Mouse (Mus musculus): Measurements from ENCODE around the gene 1700122O11Rik. TPM values are rescaled to one million over a fixed set of nuclear protein-coding genes. Genes with fewer than 3 reads are reported as not detected.
A peak's percentile ranks its signal among the peaks of the same experiment; 100 is the strongest.

1700122O11Rik gene
- polyA plus RNA-seq, 1 experiment from 2014 or later: not detected

DNA sequence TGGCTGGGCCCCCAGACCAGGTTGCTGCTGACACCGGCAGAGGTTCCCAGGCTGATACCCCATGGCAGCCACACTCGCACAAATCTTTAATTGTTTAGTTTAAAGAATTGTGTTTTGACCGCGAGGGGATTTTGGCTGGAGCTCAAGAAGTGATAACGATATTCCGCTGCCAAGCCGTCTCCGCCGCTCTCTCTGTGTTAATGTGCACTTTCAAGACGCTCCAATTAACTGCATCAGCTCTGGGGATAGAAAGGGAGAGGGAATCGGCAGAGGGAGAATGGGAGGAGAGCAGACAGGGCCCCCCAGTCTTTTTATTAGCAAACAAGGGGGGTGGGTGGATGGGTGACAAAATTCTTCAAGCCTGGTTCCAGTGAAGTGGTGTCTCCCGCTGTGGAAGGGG is 8.9 kb downstream of the 1700122O11Rik start:
- Histone ChIP-seq H3K9ac (ENCODE audit: low read depth, low read length) (no peak overlapping the region), H3K27me3 (ENCODE audit: insufficient read depth, low read length) (0 out of 2 replicates have a peak, but pooled peaks cover 5% of the 10 kb centered on the region), H3K4me1 (replicated peaks; ENCODE audit: insufficient read depth, low read length) (peaks cover 13% of the 10 kb centered on the region; the same call in 1 of the 2 replicates), H3K4me3 (replicated peaks; ENCODE audit: low read depth, low read length) (no peak overlapping the region), H3K9me3 (replicated peaks; ENCODE audit: low read length) (no peaks in the 10 kb centered on the region), H3K27ac (no peak overlapping the region), H3K4me2 (ENCODE audit: low read length) (no peak overlapping the region), H3K36me3 (ENCODE audit: insufficient read depth, low read length) (no peaks in the 10 kb centered on the region)
- TF ChIP-seq CTCF (IDR thresholded peaks at IDR 0.05; ENCODE audit: low read depth): no peak
- ATAC-seq (replicated peaks; ENCODE audit: low FRiP score, low read depth) (no peak), DNase-seq (ENCODE audit: low spot score) (peak; percentile 64)
- WGBS: 23% methylated on average over 12 of the region's 12 CpGs

DNA sequence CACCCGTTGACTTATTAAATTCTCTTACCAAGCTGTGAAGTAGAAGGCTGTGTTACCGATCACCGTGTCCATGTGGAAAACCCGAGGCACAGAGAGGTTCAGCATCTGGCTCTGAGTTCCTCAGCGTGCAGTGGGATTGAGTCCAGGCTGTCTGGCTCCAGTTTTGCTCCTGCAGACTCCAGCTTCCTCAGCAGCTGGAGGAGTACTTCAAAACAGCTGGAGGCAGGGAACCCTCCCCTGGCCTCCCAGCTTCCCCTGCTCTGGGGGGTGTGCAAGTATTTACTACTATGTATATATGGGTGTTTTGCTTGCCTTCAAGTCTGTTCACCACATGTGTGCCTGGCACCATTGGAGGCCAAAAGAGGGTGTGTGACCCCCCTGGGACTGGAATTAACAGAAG is 9.8 kb downstream of the 1700122O11Rik start:
- no peak for TF ChIP-seq CTCF (IDR thresholded peaks at IDR 0.05; ENCODE audit: low read depth)
- Histone ChIP-seq H3K4me1 (replicated peaks; ENCODE audit: insufficient read depth, low read length) (peaks cover 13% of the 10 kb centered on the region; the same call in 1 of the 2 replicates), H3K4me2 (ENCODE audit: low read length) (no peak overlapping the region), H3K9me3 (replicated peaks; ENCODE audit: low read length) (no peaks in the 10 kb centered on the region), H3K27ac (no peak overlapping the region), H3K9ac (ENCODE audit: low read depth, low read length) (no peak overlapping the region), H3K36me3 (ENCODE audit: insufficient read depth, low read length) (no peaks in the 10 kb centered on the region), H3K4me3 (replicated peaks; ENCODE audit: low read depth, low read length) (no peak overlapping the region), H3K27me3 (ENCODE audit: insufficient read depth, low read length) (0 out of 2 replicates have a peak, but pooled peaks cover 5% of the 10 kb centered on the region)
- DNase-seq (ENCODE audit: low spot score) (peak; percentile 40), ATAC-seq (replicated peaks; ENCODE audit: low FRiP score, low read depth) (no peak)
- WGBS: 74% methylated on average over 5 of the region's 5 CpGs

DNA sequence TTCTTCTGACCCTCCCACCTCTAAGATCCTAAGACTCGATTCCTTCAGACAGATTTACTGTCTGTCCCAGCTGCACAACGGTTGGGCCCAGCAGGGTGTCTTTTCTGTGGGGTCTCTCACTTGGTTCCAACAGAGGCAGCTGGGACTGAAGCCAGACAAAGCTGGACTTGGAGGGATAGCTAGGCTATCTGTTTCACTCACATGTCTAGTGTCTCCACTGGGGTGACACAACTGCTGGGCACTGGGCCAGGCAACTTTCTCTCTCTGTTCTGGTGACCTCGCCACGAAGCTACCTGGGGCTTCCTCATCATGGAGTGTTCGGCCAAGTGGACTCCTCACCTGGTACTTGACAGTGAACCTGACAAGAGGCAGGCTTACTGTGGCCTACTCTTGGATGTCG is 10.4 kb downstream of the 1700122O11Rik start:
- no peak overlapping the region for H3K4me2 ChIP-seq (ENCODE audit: low read length)
- H3K9ac ChIP-seq (ENCODE audit: low read depth, low read length): no peak overlapping the region
- H3K9me3 ChIP-seq (replicated peaks; ENCODE audit: low read length): no peaks in the 10 kb centered on the region
- TF ChIP-seq CTCF (IDR thresholded peaks at IDR 0.05; ENCODE audit: low read depth): no peak
- no peak overlapping the region for H3K4me3 ChIP-seq (replicated peaks; ENCODE audit: low read depth, low read length)
- no peak overlapping the region for H3K27ac ChIP-seq
- H3K27me3 ChIP-seq (ENCODE audit: insufficient read depth, low read length): 0 out of 2 replicates have a peak, but pooled peaks cover 5% of the 10 kb centered on the region
- ATAC-seq (replicated peaks; ENCODE audit: low FRiP score, low read depth) (no peak), DNase-seq (ENCODE audit: low spot score) (no peak)
- H3K36me3 ChIP-seq (ENCODE audit: insufficient read depth, low read length): no peaks in the 10 kb centered on the region
- 52% methylated on average over 6 of the region's 6 CpGs for WGBS
- H3K4me1 ChIP-seq (replicated peaks; ENCODE audit: insufficient read depth, low read length): peaks cover 13% of the 10 kb centered on the region; the same call in 1 of the 2 replicates

DNA sequence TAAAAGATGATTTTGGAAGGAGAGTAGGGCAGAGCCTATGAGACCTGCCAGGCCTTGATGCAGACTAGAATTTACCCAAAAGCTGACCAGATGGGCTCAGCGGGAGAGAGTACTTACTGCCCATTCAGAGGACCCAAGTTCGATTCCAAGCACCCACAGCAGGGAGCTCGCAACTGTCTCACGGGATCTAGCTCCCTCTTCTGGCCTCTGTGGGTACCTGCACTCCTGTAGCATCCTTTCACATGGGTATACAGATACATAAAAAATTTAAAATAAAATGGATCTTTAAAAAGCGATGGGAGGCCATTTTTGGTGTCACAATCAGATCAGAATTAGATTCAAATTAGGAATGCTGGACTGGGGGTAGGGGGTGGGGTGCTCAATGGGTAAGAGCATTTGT is 11.1 kb downstream of the 1700122O11Rik start:
- Histone ChIP-seq H3K27ac (no peak overlapping the region), H3K9ac (ENCODE audit: low read depth, low read length) (no peak overlapping the region), H3K27me3 (ENCODE audit: insufficient read depth, low read length) (0 out of 2 replicates have a peak, but pooled peaks cover 5% of the 10 kb centered on the region), H3K4me1 (replicated peaks; ENCODE audit: insufficient read depth, low read length) (peaks cover 13% of the 10 kb centered on the region; the same call in 1 of the 2 replicates), H3K4me3 (replicated peaks; ENCODE audit: low read depth, low read length) (no peak overlapping the region), H3K4me2 (ENCODE audit: low read length) (no peak overlapping the region), H3K36me3 (ENCODE audit: insufficient read depth, low read length) (no peaks in the 10 kb centered on the region), H3K9me3 (replicated peaks; ENCODE audit: low read length) (no peaks in the 10 kb centered on the region)
- TF ChIP-seq CTCF (IDR thresholded peaks at IDR 0.05; ENCODE audit: low read depth): peak; percentile 22; the same call in 1 of the 2 replicates
- ATAC-seq (replicated peaks; ENCODE audit: low FRiP score, low read depth): no peak
- WGBS: 94% methylated on average over 5 of the region's 5 CpGs
- no peak for DNase-seq (ENCODE audit: low spot score)

DNA sequence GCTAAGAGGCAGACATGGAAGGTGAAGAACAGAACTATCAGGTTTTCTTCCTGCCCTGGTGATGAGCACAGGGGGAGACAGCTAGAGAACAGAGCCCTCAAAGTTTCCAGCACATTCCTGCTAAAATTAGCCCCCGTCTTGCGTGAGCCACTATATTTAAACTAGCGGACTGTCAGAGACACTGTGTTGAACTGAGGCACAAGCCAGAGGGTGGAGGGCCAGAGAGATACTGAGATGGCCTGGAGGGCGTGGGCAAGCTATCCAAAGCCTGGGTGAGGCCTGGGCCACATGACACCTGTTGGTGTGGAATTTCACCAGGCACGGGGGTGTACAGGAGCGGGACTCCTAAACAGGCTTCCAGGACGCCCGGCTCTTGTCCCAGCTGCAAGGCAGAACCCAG is 14.0 kb downstream of the 1700122O11Rik start:
- no peak for ATAC-seq (replicated peaks; ENCODE audit: low FRiP score, low read depth)
- Histone ChIP-seq H3K4me2 (ENCODE audit: low read length) (no peak overlapping the region), H3K27ac (no peak overlapping the region), H3K9me3 (replicated peaks; ENCODE audit: low read length) (no peaks in the 10 kb centered on the region), H3K36me3 (ENCODE audit: insufficient read depth, low read length) (no peaks in the 10 kb centered on the region), H3K9ac (ENCODE audit: low read depth, low read length) (no peak overlapping the region), H3K4me3 (replicated peaks; ENCODE audit: low read depth, low read length) (no peak overlapping the region), H3K4me1 (replicated peaks; ENCODE audit: insufficient read depth, low read length) (0 out of 2 replicates have a peak, but pooled peaks cover under 1% of the 10 kb centered on the region), H3K27me3 (ENCODE audit: insufficient read depth, low read length) (0 out of 2 replicates have a peak, but pooled peaks cover under 1% of the 10 kb centered on the region)
- no peak for TF ChIP-seq CTCF (IDR thresholded peaks at IDR 0.05; ENCODE audit: low read depth)
- DNase-seq (ENCODE audit: low spot score): no peak
- 54% methylated on average over 8 of the region's 8 CpGs for WGBS

DNA sequence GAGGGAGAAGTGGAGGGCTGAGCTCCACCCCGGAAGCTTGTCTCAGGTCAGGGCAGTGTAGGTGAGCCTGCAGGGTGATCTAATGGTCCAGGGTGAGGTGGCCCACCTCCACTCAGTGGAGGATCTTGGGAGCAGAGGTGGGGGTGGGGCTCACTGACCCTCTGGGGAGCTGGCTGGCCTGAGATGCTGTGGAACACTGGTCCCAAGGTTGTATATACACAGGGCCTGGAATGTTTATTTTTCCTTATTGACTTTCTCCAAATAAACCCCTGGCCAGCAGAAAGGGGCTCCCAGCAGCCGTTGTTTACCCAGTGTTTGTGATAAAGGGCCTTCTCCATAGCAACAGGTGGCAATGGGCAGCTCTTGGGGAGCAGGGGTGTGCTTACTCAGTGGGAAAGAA is 18.5 kb downstream of the 1700122O11Rik start:
- Histone ChIP-seq H3K4me1 (replicated peaks; ENCODE audit: insufficient read depth, low read length) (no peaks in the 10 kb centered on the region), H3K9ac (ENCODE audit: low read depth, low read length) (no peak overlapping the region), H3K36me3 (ENCODE audit: insufficient read depth, low read length) (no peaks in the 10 kb centered on the region), H3K27ac (no peak overlapping the region), H3K4me2 (ENCODE audit: low read length) (no peak overlapping the region), H3K27me3 (ENCODE audit: insufficient read depth, low read length) (no peaks in the 10 kb centered on the region), H3K4me3 (replicated peaks; ENCODE audit: low read depth, low read length) (no peak overlapping the region), H3K9me3 (replicated peaks; ENCODE audit: low read length) (no peaks in the 10 kb centered on the region)
- TF ChIP-seq CTCF (IDR thresholded peaks at IDR 0.05; ENCODE audit: low read depth): no peak
- DNase-seq (ENCODE audit: low spot score): no peak
- WGBS: 25% methylated on average over 2 of the region's 2 CpGs
- peak; percentile 49 for ATAC-seq (replicated peaks; ENCODE audit: low FRiP score, low read depth)

DNA sequence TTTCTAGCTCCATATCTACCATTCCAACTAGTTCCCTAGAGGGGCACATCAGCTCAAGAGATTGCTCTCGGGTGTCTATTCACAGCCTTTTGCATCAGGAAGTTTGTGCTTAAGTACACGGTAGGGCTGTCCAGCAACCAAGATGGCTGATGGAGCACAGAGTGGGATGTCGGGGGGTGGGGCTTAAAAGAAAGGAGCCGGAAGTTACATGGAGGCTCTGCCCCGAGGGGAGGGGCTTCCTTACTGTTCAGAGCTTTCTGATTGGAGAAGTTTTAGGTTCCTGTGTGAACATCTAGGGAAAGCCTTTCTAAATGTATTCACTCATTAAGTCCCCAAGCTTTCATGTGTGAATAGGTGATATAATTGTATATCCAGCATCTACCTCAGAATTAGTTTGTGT is 21.5 kb downstream of the 1700122O11Rik start:
- Histone ChIP-seq H3K4me3 (replicated peaks; ENCODE audit: low read depth, low read length) (no peak overlapping the region), H3K9ac (ENCODE audit: low read depth, low read length) (no peak overlapping the region), H3K27me3 (ENCODE audit: insufficient read depth, low read length) (no peaks in the 10 kb centered on the region), H3K4me2 (ENCODE audit: low read length) (no peak overlapping the region), H3K4me1 (replicated peaks; ENCODE audit: insufficient read depth, low read length) (no peaks in the 10 kb centered on the region), H3K36me3 (ENCODE audit: insufficient read depth, low read length) (no peaks in the 10 kb centered on the region), H3K9me3 (replicated peaks; ENCODE audit: low read length) (no peaks in the 10 kb centered on the region), H3K27ac (no peak overlapping the region)
- ATAC-seq (replicated peaks; ENCODE audit: low FRiP score, low read depth) (no peak), DNase-seq (ENCODE audit: low spot score) (no peak)
- TF ChIP-seq CTCF (IDR thresholded peaks at IDR 0.05; ENCODE audit: low read depth): no peak
- WGBS: 83% methylated on average over 5 of the region's 5 CpGs
